Mouse (Mus musculus) C2C12 (cell line): ENCODE data around the gene March7.

Experiments used
- CEBPB ChIP-seq: IDR thresholded peaks from one replicate; pipeline ENCODE4 v1.6.1; 2011; ENCODE audit warnings: low read depth, mild to moderate bottlenecking, control low read depth, moderate library complexity
- CTCF ChIP-seq: IDR thresholded peaks from one replicate; pipeline ENCODE4 v1.5.1; 2011; ENCODE audit not compliant: control insufficient read depth, insufficient read depth, insufficient read length
- MYOD1 ChIP-seq: IDR thresholded peaks from one replicate; pipeline ENCODE4 v1.6.1; 2011; ENCODE audit warnings: low read depth; ENCODE audit not compliant: control insufficient read depth, insufficient read length
- MYOG ChIP-seq: IDR thresholded peaks from one replicate; pipeline ENCODE4 v1.6.1; 2011; ENCODE audit not compliant: control insufficient read depth, insufficient read length; ENCODE audit errors: extremely low read depth

GRCm38 (mm10) chr2:60233147-60233546, 23.5 kb downstream of the March7 start:
- no peak for TF ChIP-seq CTCF
- no peak for TF ChIP-seq CEBPB
- no peak for TF ChIP-seq MYOD1
- TF ChIP-seq MYOG = no peak
